Mouse (Mus musculus): ENCODE measurements at regions not wholly inside any gene's neighbourhood (a gene's known extent, or its start where the extent isn't known, plus 50 kb on each side); places are given as distances from the start of the nearest gene placed in this dataset.

DNA sequence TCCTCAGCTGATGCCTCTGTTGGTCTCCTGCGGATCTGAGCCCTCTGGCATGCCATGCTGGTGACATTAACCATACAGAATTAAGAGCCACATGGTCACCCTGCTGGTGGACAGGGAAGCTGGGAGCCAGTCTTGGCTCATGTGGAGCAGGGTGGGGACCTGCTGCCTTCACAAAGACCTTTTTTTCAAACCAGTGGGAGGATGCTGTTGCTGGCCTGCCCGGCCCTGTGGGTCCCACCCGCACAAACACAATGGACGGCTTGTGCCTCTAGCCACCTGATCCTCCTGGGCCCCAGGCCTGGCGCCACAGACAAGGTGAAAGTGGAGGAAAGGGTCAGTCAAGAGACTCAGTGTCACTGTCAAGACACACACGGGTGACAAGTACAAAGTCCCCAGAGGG is 73.4 kb downstream of the Sik1 start:
- TF ChIP-seq CTCF (conservative IDR thresholded peaks at IDR 0.05 in 1 of 2, IDR thresholded peaks at IDR 0.05 in 1 of 2; ENCODE audit: low read depth in 2 of 2, low read length in 2 of 2) (no peak), ETS1 (conservative IDR thresholded peaks at IDR 0.05; ENCODE audit: low read depth, low read length) (no peak), ZNF384 (IDR thresholded peaks at IDR 0.05; ENCODE audit: low read depth, low read length) (no peak)
